Comparison of ENCODE assay signal across 19 mouse cellular contexts in genomic region chr16:34183186-34183585, GRCm38 (mm10).
"Had no signal": no experiment of that assay in that cellular context is flagged by ENCODE, and none has a peak within 500 bp of the region (broad histone marks: within the 10 kb centered on the region; RNA-seq: fewer than 3 reads in every experiment).

No protein-coding gene starts in this region.

- H3K4me2 ChIP-seq: midbrain, embryonic 12.5 days; neural tube, embryonic 13.5 days; neural tube, embryonic 15.5 days had no signal

- ATAC-seq: midbrain, embryonic 16.5 days had no signal

- DNase-seq: lung, adult 18-20 months; lung, postnatal 10 days; lung, postnatal 4 days; midbrain, embryonic 14.5 days; retina, postnatal 1 day; right cerebral cortex, adult 18-20 months; right cerebral cortex, postnatal 25 days; right cerebral cortex, postnatal 4 days; spleen, adult 18-20 months; thymus, adult 18-20 months; thymus, postnatal 14 days; thymus, postnatal 36 days had no signal

- H3K9me3 ChIP-seq: midbrain, embryonic 10.5 days; midbrain, embryonic 12.5 days; neural tube, embryonic 13.5 days; neural tube, embryonic 15.5 days had no signal

- H3K4me3 ChIP-seq: midbrain, embryonic 10.5 days; midbrain, embryonic 12.5 days; myocyte; neural tube, embryonic 13.5 days; neural tube, embryonic 15.5 days had no signal

- H3K27me3 ChIP-seq: midbrain, embryonic 12.5 days; neural tube, embryonic 13.5 days; neural tube, embryonic 15.5 days had no signal

- H3K4me1 ChIP-seq: midbrain, embryonic 10.5 days; midbrain, embryonic 12.5 days had no signal

- H3K27ac ChIP-seq: liver, embryonic 14.5 days; midbrain, embryonic 10.5 days; midbrain, embryonic 12.5 days; neural tube, embryonic 13.5 days; neural tube, embryonic 15.5 days had no signal

- H3K9ac ChIP-seq: liver, embryonic 14.5 days; midbrain, embryonic 12.5 days; neural tube, embryonic 13.5 days; neural tube, embryonic 15.5 days had no signal
